Mouse (Mus musculus) gastrocnemius, postnatal 25 days (tissue): ENCODE data around the gene Jag1. TPM values are rescaled to one million over a fixed set of nuclear protein-coding genes. Genes with fewer than 3 reads are reported as not detected.

Experiments
- DNase-seq: peaks from one replicate; pipeline ENCODE4 v3.0.0; 2022
- total RNA-seq, 2 experiments: library from RNA; stranded (reverse); gene quantifications; 1 replicate in 1 of 2; 2 replicates in 1 of 2; pipeline ENCODE4 v1.2.3; 2021

Jag1 gene
- total RNA-seq, 2 experiments from 2014 or later = 5.6 to 7.1 TPM

GRCm38 (mm10) chr2:137099211-137099734 lies 17.2 kb downstream of the Jag1 start:
- DNase-seq = no peak

GRCm38 (mm10) chr2:137098269-137099035 lies 18.0 kb downstream of the Jag1 start:
- DNase-seq = no peak

- DNase-seq = no peak
These were observed 19.4 kb downstream of the Jag1 start for GRCm38 (mm10) chr2:137096981-137097460.

- DNase-seq = no peak
These were observed 22.1 kb downstream of the Jag1 start for GRCm38 (mm10) chr2:137094301-137094700.

- no peak for DNase-seq
These were observed 23.2 kb downstream of the Jag1 start for GRCm38 (mm10) chr2:137093298-137093630.

- DNase-seq = no peak
These were observed 23.7 kb downstream of the Jag1 start for GRCm38 (mm10) chr2:137092523-137093297.

GRCm38 (mm10) chr2:137091766-137092522 lies 24.5 kb downstream of the Jag1 start:
- no peak for DNase-seq

GRCm38 (mm10) chr2:137087705-137088104 lies 28.7 kb downstream of the Jag1 start:
- DNase-seq = no peak

- DNase-seq = no peak
These were observed 29.6 kb downstream of the Jag1 start for GRCm38 (mm10) chr2:137086621-137087395.

- DNase-seq = peak; percentile 41
These were observed 31.2 kb downstream of the Jag1 start for GRCm38 (mm10) chr2:137085257-137085656.

GRCm38 (mm10) chr2:137082896-137083620 lies 33.4 kb downstream of the Jag1 start:
- DNase-seq = no peak

- DNase-seq = no peak
These were observed 35.4 kb downstream of the Jag1 start for GRCm38 (mm10) chr2:137081001-137081400.

GRCm38 (mm10) chr2:137080468-137080867 lies 36.0 kb downstream of the Jag1 start:
- no peak for DNase-seq

- no peak for DNase-seq
These were observed 36.6 kb downstream of the Jag1 start for GRCm38 (mm10) chr2:137079721-137080320.

GRCm38 (mm10) chr2:137078771-137079170 lies 37.7 kb downstream of the Jag1 start:
- no peak for DNase-seq

GRCm38 (mm10) chr2:137074313-137074620 lies 42.2 kb downstream of the Jag1 start:
- no peak for DNase-seq

- no peak for DNase-seq
These were observed 42.8 kb downstream of the Jag1 start for GRCm38 (mm10) chr2:137073473-137074312.

GRCm38 (mm10) chr2:137067479-137068110 lies 48.8 kb downstream of the Jag1 start:
- peak; percentile 60 for DNase-seq

- DNase-seq = no peak
These were observed 51.9 kb downstream of the Jag1 start for GRCm38 (mm10) chr2:137064513-137064912.
